Mouse (Mus musculus) liver, adult 2 months (tissue): ENCODE measurements around the gene Abhd5. TPM values are rescaled to one million over a fixed set of nuclear protein-coding genes. Genes with fewer than 3 reads are reported as not detected.

Experiments
- DNase-seq: peaks from one replicate; pipeline ENCODE4 v3.0.0-alpha.2; 2011; ENCODE audit warnings: low read depth, low spot score; ENCODE audit errors: extremely low read depth
- H3K27ac ChIP-seq: fragments of 200-500 bp; replicated peaks from 2 replicates; pipeline ENCODE4 v1.5.1; 2012; ENCODE audit warnings: low read depth, mild to moderate bottlenecking, control low read depth, inconsistent platforms, low read length; ENCODE audit not compliant: insufficient read depth
- H3K27me3 ChIP-seq: fragments of 200-500 bp; 2 replicates; pipeline ENCODE4 v1.6.1; 2012; ENCODE audit warnings: mild to moderate bottlenecking, moderate library complexity, low read length, inconsistent platforms; ENCODE audit not compliant: control insufficient read depth, insufficient read depth
- H3K36me3 ChIP-seq: fragments of 200-500 bp; 2 replicates; pipeline ENCODE4 v1.6.1; 2012; ENCODE audit warnings: low read length, inconsistent platforms; ENCODE audit not compliant: control insufficient read depth, insufficient read depth
- H3K4me1 ChIP-seq: fragments of 200-500 bp; 2 replicates; pipeline ENCODE4 v1.6.1; 2011; ENCODE audit warnings: low read length; ENCODE audit not compliant: control insufficient read depth, insufficient read depth
- H3K4me3 ChIP-seq: fragments of 200-500 bp; 2 replicates; pipeline ENCODE4 v1.5.1; 2011; ENCODE audit warnings: low read depth, mild to moderate bottlenecking, control low read depth, low read length, moderate library complexity; ENCODE audit not compliant: insufficient read depth
- H3K79me2 ChIP-seq: fragments of 200-500 bp; 2 replicates; pipeline ENCODE4 v1.6.1; 2012; ENCODE audit warnings: inconsistent platforms, mild to moderate bottlenecking, low read length, moderate library complexity; ENCODE audit not compliant: control insufficient read depth, insufficient read depth
- H3K9ac ChIP-seq: fragments of 200-500 bp; 2 replicates; pipeline ENCODE4 v1.6.1; 2012; ENCODE audit warnings: low read depth, mild to moderate bottlenecking, control low read depth, inconsistent platforms, low read length
- CTCF ChIP-seq: fragments of 200-500 bp; IDR thresholded peaks from 2 replicates; pipeline ENCODE4 v1.5.1; 2011; ENCODE audit warnings: low read depth, low read length, control low read depth
- POLR2A ChIP-seq: fragments of 200-500 bp; IDR thresholded peaks from 2 replicates; pipeline ENCODE4 v1.6.1; 2011; ENCODE audit warnings: low read length, control low read depth; ENCODE audit not compliant: insufficient read depth; ENCODE audit errors: extremely low read depth
- WGBS: fragments of 180-500 bp; shearing (Covaris S2); methylation state at CpG from one replicate; pipeline ENCODE4 v1.1.7; 2018; 5-methylcytosine and 5-hydroxymethylcytosine counted together
- polyA plus RNA-seq: library from polyadenylated mRNA; depleted of rRNA; stranded (reverse); fragments of >200 nt; gene quantifications from 2 replicates; pipeline ENCODE4 v1.2.3, GENCODE M21; 2012
- total RNA-seq: library from RNA; depleted of rRNA; stranded (reverse); fragments of >200 nt; gene quantifications from 2 replicates; pipeline ENCODE4 v1.2.3, GENCODE M21; 2014

Abhd5 gene
- total and polyA plus RNA-seq, 2 experiments = 15.9 to 19.5 TPM

DNA sequence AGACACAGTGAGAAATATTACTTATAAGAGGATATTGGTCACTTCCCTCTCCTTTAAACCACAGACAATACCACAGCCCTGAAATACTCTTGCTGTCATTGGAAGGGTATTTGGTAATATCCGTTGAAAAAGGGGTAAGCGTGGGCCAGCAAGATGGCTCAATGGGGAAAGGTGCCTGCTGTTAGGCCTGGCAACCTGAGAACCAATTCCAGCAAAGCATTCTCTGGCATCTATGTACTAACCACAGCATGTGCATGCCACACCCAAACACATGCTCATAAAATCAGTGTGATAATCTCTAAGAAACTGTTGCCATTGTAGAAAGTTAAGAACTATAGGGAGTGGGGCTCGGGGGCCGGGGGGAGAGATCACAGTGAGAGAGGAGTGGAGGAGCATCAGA is 2.1 kb upstream of the Abhd5 start:
- no peak overlapping the region for H3K4me3 ChIP-seq
- H3K79me2 ChIP-seq = peaks cover 10% of the 10 kb centered on the region; the same call in 1 of the 2 replicates
- H3K9ac ChIP-seq = no peak overlapping the region
- no peak overlapping the region for H3K27ac ChIP-seq
- H3K36me3 ChIP-seq = no peaks in the 10 kb centered on the region
- no peak for DNase-seq
- H3K4me1 ChIP-seq = peaks cover 14% of the 10 kb centered on the region; the same call in 1 of the 2 replicates
- H3K27me3 ChIP-seq = no peaks in the 10 kb centered on the region
- TF ChIP-seq POLR2A (no peak), CTCF (no peak)
- WGBS = 90% methylated on average over 4 of the region's 4 CpGs

DNA sequence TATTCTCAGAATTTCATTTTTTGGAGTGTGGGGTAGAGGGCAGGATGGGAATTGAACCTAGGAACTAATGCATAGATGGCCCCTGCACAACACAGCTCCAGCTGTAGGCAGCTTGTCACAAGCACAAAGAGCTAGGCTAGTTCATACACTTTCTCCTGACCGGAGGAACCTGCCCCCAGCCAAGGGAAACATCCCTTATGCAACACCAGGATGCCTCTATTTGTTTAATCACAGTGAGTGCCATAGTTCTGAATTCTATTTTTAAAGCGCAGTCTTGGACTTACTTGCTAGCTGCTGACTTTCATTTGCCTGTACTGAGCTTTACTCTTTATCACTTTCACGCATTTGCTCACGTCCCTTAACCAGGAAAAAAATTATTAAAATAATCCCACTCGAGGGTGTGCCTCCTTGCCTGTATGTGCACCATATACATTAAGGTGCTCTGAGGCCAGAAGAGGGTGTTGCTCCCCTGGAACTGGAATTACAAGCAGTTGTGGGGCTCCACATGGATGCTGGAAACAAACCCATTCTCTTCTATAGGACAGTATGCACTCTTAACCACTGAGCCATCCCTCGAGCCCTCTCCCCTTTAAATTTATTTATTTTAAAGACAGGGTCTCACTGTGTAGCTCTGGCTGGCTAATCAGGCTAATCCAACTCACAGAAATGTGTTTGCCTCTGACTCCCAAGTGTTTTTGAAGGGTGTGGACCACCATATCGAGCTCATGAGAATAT is 845 bp upstream of the Abhd5 start:
- H3K27ac ChIP-seq = peak overlapping the region; percentile 70
- WGBS = 26% methylated on average over 7 of the region's 7 CpGs

DNA sequence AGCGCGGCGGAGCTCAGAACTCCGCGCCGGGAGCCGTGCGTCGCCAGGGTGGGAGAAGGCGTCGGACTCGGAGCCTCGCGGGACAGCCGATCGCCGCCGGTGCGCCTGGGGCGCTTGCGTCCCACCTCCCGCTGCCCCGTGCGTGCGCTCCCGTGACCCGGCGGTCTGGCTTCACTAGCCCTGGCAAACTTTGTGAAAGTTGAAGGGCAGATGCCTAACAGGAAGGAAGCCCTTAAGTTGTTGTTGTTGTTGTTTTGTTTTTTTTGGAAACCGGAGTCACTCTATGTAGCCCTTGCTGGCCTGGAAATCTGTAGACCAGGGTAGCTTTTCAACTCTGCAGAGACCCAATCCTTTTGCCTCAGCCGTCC is 601 bp downstream of the Abhd5 start:
- peak overlapping the region; percentile 76 for H3K27ac ChIP-seq
- H3K79me2 ChIP-seq = peaks cover 13% of the 10 kb centered on the region; the same call in 1 of the 2 replicates
- peak; percentile 50 for DNase-seq
- TF ChIP-seq POLR2A = no peak
- TF ChIP-seq CTCF = no peak
- peak overlapping the region; percentile 93 for H3K9ac ChIP-seq
- no peaks in the 10 kb centered on the region for H3K36me3 ChIP-seq
- WGBS = under 1% methylated on average over 30 of the region's 30 CpGs
- H3K4me1 ChIP-seq = peaks cover 24% of the 10 kb centered on the region; the same call in 1 of the 2 replicates
- peak overlapping the region; percentile 86 for H3K4me3 ChIP-seq
- H3K27me3 ChIP-seq = no peaks in the 10 kb centered on the region

More for the DNA sequence above, 845 bp upstream of the Abhd5 start:
- DNase-seq = peak; percentile 89
- Histone ChIP-seq H3K79me2 (peaks cover 13% of the 10 kb centered on the region; the same call in 1 of the 2 replicates), H3K36me3 (no peaks in the 10 kb centered on the region), H3K9ac (no peak overlapping the region; the same call in 1 of the 2 replicates), H3K27me3 (no peaks in the 10 kb centered on the region), H3K4me1 (peaks cover 18% of the 10 kb centered on the region; the same call in 1 of the 2 replicates), H3K4me3 (no peak overlapping the region)
- TF ChIP-seq POLR2A (no peak), CTCF (no peak)

DNA sequence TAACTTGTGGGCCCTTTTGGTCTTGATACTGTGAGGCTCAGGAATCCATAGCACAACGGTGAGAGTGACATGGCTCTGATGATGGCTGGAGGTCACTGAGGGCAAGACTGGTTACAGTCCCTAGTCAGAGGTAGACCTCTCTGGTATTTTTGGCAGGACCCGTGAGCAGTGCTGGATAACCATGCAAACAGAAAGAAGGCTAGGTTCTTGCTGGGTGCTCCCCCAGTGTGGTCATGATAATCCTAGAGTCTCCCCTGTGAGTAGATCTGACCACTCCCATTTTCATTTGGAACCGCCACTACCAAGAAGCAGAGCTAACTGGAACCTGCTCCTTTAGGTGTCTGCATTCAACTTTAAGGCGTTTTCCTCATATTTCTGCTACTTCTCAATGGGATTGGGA is 1.5 kb downstream of the Abhd5 start:
- no peak overlapping the region for H3K9ac ChIP-seq
- H3K4me3 ChIP-seq = no peak overlapping the region
- no peaks in the 10 kb centered on the region for H3K36me3 ChIP-seq
- peak; percentile 16 for DNase-seq
- H3K27me3 ChIP-seq = no peaks in the 10 kb centered on the region
- no peak for TF ChIP-seq POLR2A
- no peak for TF ChIP-seq CTCF
- no peak overlapping the region for H3K27ac ChIP-seq
- peaks cover 13% of the 10 kb centered on the region; the same call in 1 of the 2 replicates for H3K79me2 ChIP-seq
- 62% methylated on average over 4 of the region's 4 CpGs for WGBS
- H3K4me1 ChIP-seq = peaks cover 27% of the 10 kb centered on the region; the same call in 1 of the 2 replicates

DNA sequence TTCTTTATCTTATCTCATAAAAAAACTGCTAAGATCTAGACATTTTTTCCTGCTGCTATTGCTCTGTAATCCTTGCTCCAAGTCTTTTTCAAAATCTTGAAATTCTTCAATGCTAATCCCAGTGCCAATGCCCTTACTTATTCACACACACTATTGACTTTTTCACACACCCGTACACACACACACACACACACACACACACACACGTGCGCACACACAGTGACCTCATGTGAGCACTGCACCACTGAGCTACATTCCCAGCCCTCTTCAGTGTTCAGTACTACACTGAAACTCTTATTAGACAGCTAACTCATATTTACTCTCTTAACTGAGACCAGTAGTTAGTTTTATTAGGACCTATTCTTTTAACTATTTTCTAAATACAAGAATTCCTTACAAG is 2.8 kb downstream of the Abhd5 start:
- DNase-seq = no peak
- H3K27ac ChIP-seq = no peak overlapping the region
- H3K27me3 ChIP-seq = no peaks in the 10 kb centered on the region
- peaks cover 13% of the 10 kb centered on the region; the same call in 1 of the 2 replicates for H3K79me2 ChIP-seq
- H3K4me1 ChIP-seq = peaks cover 29% of the 10 kb centered on the region; the same call in 1 of the 2 replicates
- WGBS = 40% methylated on average over 3 of the region's 3 CpGs
- H3K36me3 ChIP-seq = no peaks in the 10 kb centered on the region
- no peak overlapping the region for H3K4me3 ChIP-seq
- TF ChIP-seq POLR2A (no peak), CTCF (no peak)
- H3K9ac ChIP-seq = no peak overlapping the region

DNA sequence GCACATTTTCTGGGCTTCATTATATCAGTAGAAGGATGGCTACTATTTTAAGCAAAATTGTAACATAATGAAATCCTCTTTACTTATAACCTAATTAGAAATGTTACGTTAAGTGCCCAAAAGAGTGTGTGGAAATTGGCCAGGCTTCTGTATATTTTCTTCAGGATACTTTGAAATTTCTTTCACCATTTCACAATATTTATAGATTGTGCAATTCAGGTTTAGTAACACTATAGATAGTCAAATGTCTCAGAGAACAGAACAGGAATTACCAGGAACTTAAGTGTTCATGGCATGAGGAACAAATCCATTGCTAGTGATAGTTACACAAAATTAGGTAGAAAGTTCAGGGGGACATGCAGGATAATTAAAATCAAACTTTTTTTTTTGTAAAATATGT is 5.7 kb downstream of the Abhd5 start:
- TF ChIP-seq POLR2A (no peak), CTCF (no peak)
- Histone ChIP-seq H3K36me3 (no peaks in the 10 kb centered on the region), H3K79me2 (peaks cover 10% of the 10 kb centered on the region; the same call in 1 of the 2 replicates), H3K4me3 (no peak overlapping the region), H3K4me1 (peaks cover 25% of the 10 kb centered on the region; the same call in 1 of the 2 replicates), H3K27ac (no peak overlapping the region), H3K27me3 (no peaks in the 10 kb centered on the region), H3K9ac (no peak overlapping the region)
- WGBS = 20% methylated on average over 1 of the region's 1 CpGs
- peak; percentile 66 for DNase-seq
